Mouse (Mus musculus): Measurements from ENCODE around the gene Hoxb8. TPM values are rescaled to one million over a fixed set of nuclear protein-coding genes. Genes with fewer than 3 reads are reported as not detected.
A peak's percentile ranks its signal among the peaks of the same experiment; 100 is the strongest.

The Hoxb8 gene
- polyA plus RNA-seq, 1 experiment from 2014 or later, result 0.42 TPM

GRCm38 (mm10) chr11:96319910-96320309, 38.2 kb downstream of the Hoxb8 start:
- 1% methylated on average over 29 of the region's 29 CpGs for WGBS
- no peaks in the 10 kb centered on the region for H3K9me3 ChIP-seq (ENCODE audit: control insufficient read depth, low read length)
- H3K27ac ChIP-seq (replicated peaks), result peak overlapping the region; percentile 97
- no peaks in the 10 kb centered on the region for H3K36me3 ChIP-seq (ENCODE audit: control insufficient read depth, insufficient read depth, low read length)
- H3K27me3 ChIP-seq (ENCODE audit: control insufficient read depth, insufficient read depth, low read length), result peaks cover 4% of the 10 kb centered on the region; the same call in 1 of the 2 replicates
- no peak for TF ChIP-seq CTCF (IDR thresholded peaks at IDR 0.05; ENCODE audit: low read depth)
- TF ChIP-seq EP300 (optimal IDR thresholded peaks at IDR 0.05), result no peak
- DNase-seq (ENCODE audit: low spot score), result no peak
- H3K4me2 ChIP-seq (replicated peaks; ENCODE audit: low read depth), result peak overlapping the region; percentile 73
- H3K4me1 ChIP-seq (replicated peaks; ENCODE audit: control insufficient read depth, insufficient read depth), result no peaks in the 10 kb centered on the region
- peak overlapping the region; percentile 61 for H3K4me3 ChIP-seq (ENCODE audit: low read depth, low read length)
- peak; percentile 23 for ATAC-seq (ENCODE audit: low FRiP score, low TSS enrichment)
- peak overlapping the region; percentile 84 for H3K9ac ChIP-seq (ENCODE audit: low read length)

- TF ChIP-seq CTCF (IDR thresholded peaks at IDR 0.05; ENCODE audit: low read depth), result no peak
- TF ChIP-seq EP300 (optimal IDR thresholded peaks at IDR 0.05), result no peak
- no peak for ATAC-seq (ENCODE audit: low FRiP score, low TSS enrichment)
- Histone ChIP-seq H3K4me1 (replicated peaks; ENCODE audit: control insufficient read depth, insufficient read depth) (no peaks in the 10 kb centered on the region), H3K27me3 (ENCODE audit: control insufficient read depth, insufficient read depth, low read length) (peaks cover under 1% of the 10 kb centered on the region; the same call in 1 of the 2 replicates), H3K4me3 (ENCODE audit: low read depth, low read length) (peak overlapping the region; percentile 61), H3K36me3 (ENCODE audit: control insufficient read depth, insufficient read depth, low read length) (no peaks in the 10 kb centered on the region), H3K9ac (ENCODE audit: low read length) (peak overlapping the region; percentile 84), H3K9me3 (ENCODE audit: control insufficient read depth, low read length) (no peaks in the 10 kb centered on the region), H3K4me2 (replicated peaks; ENCODE audit: low read depth) (peak overlapping the region; percentile 73), H3K27ac (replicated peaks) (peak overlapping the region; percentile 97)
- 19% methylated on average over 17 of the region's 17 CpGs for WGBS
- no peak for DNase-seq (ENCODE audit: low spot score)
Observed at GRCm38 (mm10) chr11:96320688-96321087, 39.0 kb downstream of the Hoxb8 start.

GRCm38 (mm10) chr11:96321846-96322245, 40.1 kb downstream of the Hoxb8 start:
- TF ChIP-seq CTCF (IDR thresholded peaks at IDR 0.05; ENCODE audit: low read depth) (no peak), EP300 (optimal IDR thresholded peaks at IDR 0.05) (no peak)
- Histone ChIP-seq H3K36me3 (ENCODE audit: control insufficient read depth, insufficient read depth, low read length) (no peaks in the 10 kb centered on the region), H3K4me1 (replicated peaks; ENCODE audit: control insufficient read depth, insufficient read depth) (no peaks in the 10 kb centered on the region), H3K27ac (replicated peaks) (peak overlapping the region; percentile 84), H3K9ac (ENCODE audit: low read length) (peak overlapping the region; percentile 53), H3K27me3 (ENCODE audit: control insufficient read depth, insufficient read depth, low read length) (no peaks in the 10 kb centered on the region), H3K4me2 (replicated peaks; ENCODE audit: low read depth) (peak overlapping the region; percentile 64), H3K4me3 (ENCODE audit: low read depth, low read length) (peak overlapping the region; percentile 14; the same call in 1 of the 2 replicates), H3K9me3 (ENCODE audit: control insufficient read depth, low read length) (no peaks in the 10 kb centered on the region)
- DNase-seq (ENCODE audit: low spot score), result no peak
- no peak; the same call in 1 of the 2 replicates for ATAC-seq (ENCODE audit: low FRiP score, low TSS enrichment)
- 14% methylated on average over 5 of the region's 5 CpGs for WGBS

- Histone ChIP-seq H3K27ac (replicated peaks) (peak overlapping the region; percentile 84), H3K36me3 (ENCODE audit: control insufficient read depth, insufficient read depth, low read length) (no peaks in the 10 kb centered on the region), H3K9me3 (ENCODE audit: control insufficient read depth, low read length) (no peaks in the 10 kb centered on the region), H3K27me3 (ENCODE audit: control insufficient read depth, insufficient read depth, low read length) (no peaks in the 10 kb centered on the region; the same call in 1 of the 2 replicates), H3K4me3 (ENCODE audit: low read depth, low read length) (peak overlapping the region; percentile 14), H3K9ac (ENCODE audit: low read length) (peak overlapping the region; percentile 53), H3K4me2 (replicated peaks; ENCODE audit: low read depth) (peak overlapping the region; percentile 64), H3K4me1 (replicated peaks; ENCODE audit: control insufficient read depth, insufficient read depth) (no peaks in the 10 kb centered on the region)
- TF ChIP-seq CTCF (IDR thresholded peaks at IDR 0.05; ENCODE audit: low read depth) (no peak), EP300 (optimal IDR thresholded peaks at IDR 0.05) (no peak)
- ATAC-seq (ENCODE audit: low FRiP score, low TSS enrichment) (no peak), DNase-seq (ENCODE audit: low spot score) (no peak)
- 19% methylated on average over 6 of the region's 6 CpGs for WGBS
Observed at GRCm38 (mm10) chr11:96322738-96323137, 41.0 kb downstream of the Hoxb8 start.

DNA sequence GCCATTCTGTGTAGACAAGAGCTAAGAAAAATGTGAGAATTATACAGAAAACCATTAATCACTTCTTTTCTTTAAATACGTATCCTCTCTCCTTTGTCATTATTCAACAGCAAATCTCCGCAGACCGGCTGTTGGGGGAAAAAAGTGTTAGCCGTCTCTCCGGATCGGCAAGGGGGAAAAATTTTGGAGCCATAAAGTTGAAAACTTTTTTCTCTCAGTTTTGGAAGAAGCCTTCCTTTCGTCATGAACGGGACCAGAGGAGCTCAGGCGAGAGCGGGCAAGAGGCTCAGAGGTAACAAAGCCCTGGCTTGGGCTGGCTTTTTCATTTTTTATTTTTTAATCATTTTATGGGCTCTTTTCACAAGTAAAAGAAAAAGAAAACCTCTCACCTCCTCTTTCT, 41.4 kb downstream of the Hoxb8 start, which contains the start of gene Hoxb3:
Hoxb3 (plus strand) TSS at position 173 of the 400 bp plus-strand sequence.
- WGBS, result 32% methylated on average over 10 of the region's 10 CpGs
- DNase-seq (ENCODE audit: low spot score) (no peak), ATAC-seq (ENCODE audit: low FRiP score, low TSS enrichment) (no peak)
- no peaks in the 10 kb centered on the region for H3K9me3 ChIP-seq (ENCODE audit: control insufficient read depth, low read length)
- TF ChIP-seq CTCF (IDR thresholded peaks at IDR 0.05; ENCODE audit: low read depth), result no peak
- no peak for TF ChIP-seq EP300 (optimal IDR thresholded peaks at IDR 0.05)
- H3K4me2 ChIP-seq (replicated peaks; ENCODE audit: low read depth), result peak within 1 kb of the TSS; percentile 64
- peak within 1 kb of the TSS; percentile 24 for H3K4me3 ChIP-seq (ENCODE audit: low read depth, low read length)
- no peaks in the 10 kb centered on the region for H3K4me1 ChIP-seq (replicated peaks; ENCODE audit: control insufficient read depth, insufficient read depth)
- peak within 1 kb of the TSS; percentile 84 for H3K27ac ChIP-seq (replicated peaks)
- no peaks in the 10 kb centered on the region; the same call in 1 of the 2 replicates for H3K27me3 ChIP-seq (ENCODE audit: control insufficient read depth, insufficient read depth, low read length)
- H3K36me3 ChIP-seq (ENCODE audit: control insufficient read depth, insufficient read depth, low read length), result no peaks in the 10 kb centered on the region
- peak within 1 kb of the TSS; percentile 53 for H3K9ac ChIP-seq (ENCODE audit: low read length)

- H3K36me3 ChIP-seq (ENCODE audit: control insufficient read depth, insufficient read depth, low read length), result no peaks in the 10 kb centered on the region
- TF ChIP-seq EP300 (optimal IDR thresholded peaks at IDR 0.05) (no peak), CTCF (IDR thresholded peaks at IDR 0.05; ENCODE audit: low read depth) (no peak)
- peak overlapping the region; percentile 84 for H3K27ac ChIP-seq (replicated peaks)
- H3K4me2 ChIP-seq (replicated peaks; ENCODE audit: low read depth), result peak overlapping the region; percentile 64
- DNase-seq (ENCODE audit: low spot score), result no peak
- H3K9me3 ChIP-seq (ENCODE audit: control insufficient read depth, low read length), result no peaks in the 10 kb centered on the region
- ATAC-seq (ENCODE audit: low FRiP score, low TSS enrichment), result no peak
- WGBS, result 8% methylated on average over 5 of the region's 5 CpGs
- H3K27me3 ChIP-seq (ENCODE audit: control insufficient read depth, insufficient read depth, low read length), result no peaks in the 10 kb centered on the region; the same call in 1 of the 2 replicates
- H3K4me1 ChIP-seq (replicated peaks; ENCODE audit: control insufficient read depth, insufficient read depth), result no peaks in the 10 kb centered on the region
- H3K4me3 ChIP-seq (ENCODE audit: low read depth, low read length), result peak overlapping the region; percentile 24
- H3K9ac ChIP-seq (ENCODE audit: low read length), result peak overlapping the region; percentile 51
Observed at GRCm38 (mm10) chr11:96324125-96324524, 42.4 kb downstream of the Hoxb8 start.
